In genomic region chr17:29057961-29058360, GRCm38 (mm10) we compare ENCODE assay signal across 9 mouse cellular contexts. TPM values are rescaled to one million over a fixed set of nuclear protein-coding genes. Genes with fewer than 3 reads are reported as not detected.
DNase-seq lines count a peak whose midpoint lies in the region; TF ChIP-seq lines count a peak whose summit lies in the region.
"Had no signal": no experiment of that assay in that cellular context is flagged by ENCODE, and none has a peak within 500 bp of the region (broad histone marks: within the 10 kb centered on the region; RNA-seq: fewer than 3 reads in every experiment).

No protein-coding gene starts in this region.

- TF ChIP-seq CTCF in left cerebral cortex, adult 2 months (IDR thresholded peaks at IDR 0.05): no peak

- peak; percentile 65 for DNase-seq in adrenal gland, postnatal 10 days
- no peak for DNase-seq in adrenal gland, postnatal 25 days
- no peak for DNase-seq in left cerebral cortex, adult 2 months (ENCODE audit: extremely low spot score in 1 of 2, low spot score in 2 of 2)
- DNase-seq in left cerebral cortex, postnatal 14 days (ENCODE audit: low spot score in 2 of 2): no peak
- DNase-seq in adipocyte (ENCODE audit: low spot score): peak; percentile 92
- DNase-seq in lung, postnatal 14 days: peak; percentile 50
- DNase-seq in retina, postnatal 1 day: no peak
- DNase-seq in right cerebral cortex, postnatal 14 days: no peak

- no peak overlapping the region for H3K4me3 ChIP-seq in left cerebral cortex, adult 2 months
- H3K4me3 ChIP-seq: embryonic facial prominence, embryonic 12.5 days had no signal

- intact Hi-C loops in left cerebral cortex, adult 2 months (cut with DNase I): no loop called here
- intact Hi-C loops in left cerebral cortex, postnatal 14 days (cut with DNase I): no loop called here

- H3K27ac ChIP-seq in left cerebral cortex, adult 2 months: peak overlapping the region; percentile 65
- H3K27ac ChIP-seq: embryonic facial prominence, embryonic 12.5 days had no signal

RNA-seq across cellular contexts. Expression of gene Srsf3, which starts 25.5 kb away (rescaled TPM):
- total RNA-seq in adrenal gland, postnatal 10 days (2021): 100 to 1,000 TPM; 144 to 193 TPM
- total RNA-seq in adrenal gland, postnatal 25 days (2021): 119 and 172 TPM in 2 replicates
- 100 to 1,000 TPM; 113 to 114 TPM for total RNA-seq in left cerebral cortex, adult 2 months (2021)
- 100 to 1,000 TPM; 125 to 127 TPM for total RNA-seq in left cerebral cortex, postnatal 14 days (2021)

RNA-seq across cellular contexts. Expression of gene Cdkn1a, which starts 32.8 kb away (rescaled TPM):
- total RNA-seq in adrenal gland, postnatal 10 days (2021): 100 to 1,000 TPM in 1 of 2 experiments, 10 to 100 TPM in 1; 46.6 to 201 TPM
- total RNA-seq in adrenal gland, postnatal 25 days (2021): 8.9 and 23.4 TPM in 2 replicates
- 10 to 100 TPM; 40.6 to 64.4 TPM for total RNA-seq in left cerebral cortex, adult 2 months (2021)
- total RNA-seq in left cerebral cortex, postnatal 14 days (2021): 10 to 100 TPM; 25.7 to 35.7 TPM

RNA-seq across cellular contexts. Expression of gene Stk38, which starts 50.2 kb away (rescaled TPM):
- 10 to 100 TPM; 55.0 to 76.8 TPM for total RNA-seq in adrenal gland, postnatal 10 days (2021)
- total RNA-seq in adrenal gland, postnatal 25 days (2021): 79.5 TPM in 2 replicates
- total RNA-seq in left cerebral cortex, adult 2 months (2021): 10 to 100 TPM; 53.5 to 58.6 TPM
- total RNA-seq in left cerebral cortex, postnatal 14 days (2021): 10 to 100 TPM; 47.5 to 49.2 TPM

RNA-seq across cellular contexts. Expression of gene Rab44, which starts 56.0 kb away (rescaled TPM):
- total RNA-seq in adrenal gland, postnatal 10 days (2021): 1 to 10 TPM in 1 of 2 experiments, under 1 TPM in 1; 0.66 to 1.4 TPM
- total RNA-seq in adrenal gland, postnatal 25 days (2021): 0.30 and 0.86 TPM in 2 replicates
- total RNA-seq in left cerebral cortex, adult 2 months (2021): under 1 TPM in 1 of 2 experiments, not detected in 1; 0.32 TPM
- total RNA-seq in left cerebral cortex, postnatal 14 days (2021): not detected

Comparison
In these comparisons a context has a peak if more than half of its experiments do, and no peak if none do; other contexts are left out.
1. DNase-seq: peak in adrenal gland, postnatal 10 days (single experiment), adipocyte (single experiment) and lung, postnatal 14 days (single experiment); none in adrenal gland, postnatal 25 days (single experiment), left cerebral cortex, adult 2 months (0 of 2), left cerebral cortex, postnatal 14 days (0 of 2), retina, postnatal 1 day (single experiment) and right cerebral cortex, postnatal 14 days (single experiment).